Mouse (Mus musculus) neural tube, embryonic 13.5 days (tissue): Measurements from ENCODE around the gene 1700013F07Rik. TPM values are rescaled to one million over a fixed set of nuclear protein-coding genes. Genes with fewer than 3 reads are reported as not detected.
A peak's percentile ranks its signal among the peaks of the same experiment; 100 is the strongest.
"Not testable (repeated sequence)": the region's sequence is repeated elsewhere in the genome, so short reads cannot be mapped to it uniquely, and the experiment has no call there.

Source experiments
- ATAC-seq: fragments of 200-750 bp; cut with Nextera tagmentation; 2 replicates; pipeline ENCODE4 v1.8.0; 2017; ENCODE audit warnings: low read depth, mild to moderate bottlenecking, moderate TSS enrichment, moderate library complexity
- H3K27ac ChIP-seq: fragments of 300-500 bp; sonication (generic); replicated peaks from 2 replicates; pipeline ENCODE4 v1.5.1; 2015; ENCODE audit warnings: moderate library complexity, mild to moderate bottlenecking, inconsistent platforms
- H3K27me3 ChIP-seq: fragments of 300-500 bp; sonication (generic); 2 replicates; pipeline ENCODE4 v1.6.1; 2015; ENCODE audit warnings: mild to moderate bottlenecking, inconsistent platforms
- H3K36me3 ChIP-seq: fragments of 300-500 bp; sonication (generic); 2 replicates; pipeline ENCODE4 v1.6.1; 2015; ENCODE audit warnings: mild to moderate bottlenecking, inconsistent platforms
- H3K4me1 ChIP-seq: fragments of 300-500 bp; sonication (generic); replicated peaks from 2 replicates; pipeline ENCODE4 v1.6.1; 2015; ENCODE audit warnings: inconsistent platforms
- H3K4me2 ChIP-seq: fragments of 300-500 bp; sonication (generic); 2 replicates; pipeline ENCODE4 v1.6.1; 2015; ENCODE audit warnings: inconsistent platforms, mild to moderate bottlenecking, moderate library complexity
- H3K4me3 ChIP-seq: fragments of 300-500 bp; sonication (generic); 2 replicates; pipeline ENCODE4 v1.5.1; 2015; ENCODE audit warnings: mild to moderate bottlenecking, inconsistent platforms
- H3K9ac ChIP-seq: fragments of 300-500 bp; sonication (generic); 2 replicates; pipeline ENCODE4 v1.6.1; 2015; ENCODE audit warnings: moderate library complexity, mild to moderate bottlenecking, inconsistent platforms
- H3K9me3 ChIP-seq: fragments of 300-500 bp; sonication (generic); 2 replicates; pipeline ENCODE4 v1.6.1; 2016; ENCODE audit warnings: inconsistent platforms
- WGBS: fragments of 180-500 bp; shearing (Covaris S2); methylation state at CpG from one replicate; pipeline ENCODE4 v1.1.7; 2015; 5-methylcytosine and 5-hydroxymethylcytosine counted together
- polyA plus RNA-seq: library from polyadenylated mRNA; unstranded; fragments of >200 nt; fragmentation: Nextera tagmentation; extraction: Ambion mirVana; gene quantifications from 2 replicates; pipeline ENCODE4 v1.2.1, GENCODE M21; 2015

The 1700013F07Rik gene
- 0.42 TPM in 1 of 2 replicates, not detected in the other for polyA plus RNA-seq

DNA sequence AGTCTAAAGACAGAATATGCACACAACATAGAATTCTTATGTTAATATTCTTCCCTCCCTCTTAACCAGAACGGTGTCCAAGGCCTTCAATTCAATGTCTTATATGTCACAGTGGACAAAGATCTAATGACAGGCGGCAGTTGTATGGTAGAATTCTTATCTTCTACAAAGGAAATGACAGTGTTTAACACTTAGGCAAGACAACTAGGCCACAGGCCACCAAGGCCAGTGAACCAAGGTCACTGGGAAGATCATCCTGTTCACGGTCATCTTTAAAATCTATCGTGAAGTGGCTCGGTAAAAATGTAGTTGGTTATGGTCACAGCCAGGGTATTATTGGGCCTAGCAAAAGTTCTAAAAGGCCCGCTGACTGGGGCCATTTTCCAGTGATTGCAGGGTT, at the start of gene 1700013F07Rik:
TSS of gene 1700013F07Rik (plus strand) at position 200 of the 400 bp plus-strand sequence.
- Histone ChIP-seq H3K36me3 (no peaks in the 10 kb centered on the region), H3K27ac (no peak within 1 kb of the TSS), H3K9ac (no peak within 1 kb of the TSS), H3K9me3 (no peaks in the 10 kb centered on the region), H3K4me1 (peaks cover 28% of the 10 kb centered on the region), H3K27me3 (peaks cover 10% of the 10 kb centered on the region), H3K4me2 (no peak within 1 kb of the TSS), H3K4me3 (no peak within 1 kb of the TSS)
- WGBS, result 90% methylated on average over 6 of the region's 6 CpGs
- ATAC-seq, result no peak

DNA sequence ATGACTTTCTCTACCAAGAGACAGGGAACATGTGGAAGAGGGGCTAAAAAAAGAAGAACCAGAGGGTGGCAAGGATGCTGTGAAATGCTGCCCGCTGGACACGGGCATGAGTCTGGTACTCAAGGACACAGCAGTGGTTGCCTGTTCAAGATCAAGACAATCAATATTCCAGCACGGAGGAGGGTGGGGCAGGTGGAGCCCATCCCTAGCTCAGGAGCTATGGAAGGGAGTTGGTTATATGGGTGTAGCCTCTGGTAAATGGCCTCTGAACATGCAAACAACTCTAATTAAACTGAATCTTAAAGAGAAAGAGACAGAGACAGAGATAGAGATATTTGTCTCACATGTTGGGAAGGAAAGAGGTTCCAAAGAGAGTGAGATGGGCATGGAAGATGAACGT, 49.2 kb upstream of the 1700013F07Rik start:
- no peak for ATAC-seq
- Histone ChIP-seq H3K9ac (no peak overlapping the region), H3K4me1 (no peaks in the 10 kb centered on the region), H3K27ac (no peak overlapping the region), H3K4me2 (no peak overlapping the region), H3K36me3 (no peaks in the 10 kb centered on the region), H3K27me3 (no peaks in the 10 kb centered on the region), H3K9me3 (no peaks in the 10 kb centered on the region), H3K4me3 (no peak overlapping the region)
- 92% methylated on average over 4 of the region's 4 CpGs for WGBS

DNA sequence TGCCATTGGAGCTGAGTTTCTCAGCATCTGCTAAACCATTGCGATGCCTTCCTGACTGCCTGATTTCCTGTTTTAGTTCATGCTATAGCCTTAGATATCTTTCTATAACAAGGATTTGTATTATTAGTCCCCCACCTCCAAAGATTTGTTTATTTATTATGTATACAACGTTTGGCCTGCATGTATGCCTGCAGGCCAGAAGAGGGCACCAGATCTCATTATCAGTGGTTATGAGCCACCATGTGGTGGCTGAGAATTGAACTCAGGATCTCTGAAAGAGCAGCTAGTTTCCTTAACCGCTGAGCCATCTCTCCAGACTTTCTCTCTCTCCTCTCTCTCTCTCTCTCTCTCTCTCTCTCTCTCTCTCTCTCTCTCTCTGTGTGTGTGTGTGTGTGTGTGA, 44.0 kb upstream of the 1700013F07Rik start:
- H3K36me3 ChIP-seq, result no peaks in the 10 kb centered on the region
- no peak overlapping the region for H3K4me3 ChIP-seq
- H3K9ac ChIP-seq, result no peak overlapping the region
- H3K9me3 ChIP-seq, result no peaks in the 10 kb centered on the region
- 34% methylated on average over 3 of the region's 3 CpGs for WGBS
- H3K4me1 ChIP-seq, result peaks cover under 1% of the 10 kb centered on the region; the same call in 1 of the 2 replicates
- no peaks in the 10 kb centered on the region for H3K27me3 ChIP-seq
- no peak for ATAC-seq
- H3K4me2 ChIP-seq, result no peak overlapping the region
- H3K27ac ChIP-seq, result no peak overlapping the region

DNA sequence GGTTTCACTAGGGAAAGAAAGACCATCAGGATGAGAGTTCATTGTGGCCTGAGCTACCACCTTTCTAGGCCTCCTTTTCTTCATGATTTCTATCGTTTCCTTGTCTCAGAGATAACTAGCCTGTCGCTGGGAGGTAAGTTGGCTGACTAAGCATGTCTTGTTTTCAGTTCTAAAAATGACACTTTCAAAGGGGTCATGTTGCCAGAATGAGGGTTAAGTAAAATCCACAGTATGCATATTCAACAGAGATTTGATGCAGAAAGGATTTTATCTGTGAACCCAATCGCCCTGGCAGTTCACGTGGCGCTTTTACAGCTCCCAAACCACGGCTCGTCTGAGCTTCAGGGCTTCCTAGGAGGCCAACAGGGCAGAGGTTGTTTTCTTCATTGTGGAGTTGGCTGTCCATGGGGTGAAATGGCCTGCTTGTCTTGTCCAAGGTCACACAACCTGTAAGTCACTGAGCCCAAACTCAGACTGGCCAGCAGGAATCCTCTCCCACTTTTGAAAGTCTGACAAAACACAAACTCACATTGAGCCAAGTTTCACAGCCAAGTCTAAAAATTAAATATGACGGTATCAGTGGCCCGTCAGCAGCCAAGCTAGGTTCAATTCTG, 39.0 kb upstream of the 1700013F07Rik start:
- Histone ChIP-seq H3K27ac (0 out of 2 replicates have a peak overlapping the region, but pooled peaks have one; percentile 14), H3K4me3 (no peak overlapping the region), H3K9ac (no peak overlapping the region), H3K36me3 (no peaks in the 10 kb centered on the region), H3K27me3 (no peaks in the 10 kb centered on the region), H3K4me2 (no peak overlapping the region), H3K9me3 (no peaks in the 10 kb centered on the region), H3K4me1 (peaks cover 27% of the 10 kb centered on the region)
- no peak for ATAC-seq
- WGBS, result 67% methylated on average over 9 of the region's 9 CpGs

DNA sequence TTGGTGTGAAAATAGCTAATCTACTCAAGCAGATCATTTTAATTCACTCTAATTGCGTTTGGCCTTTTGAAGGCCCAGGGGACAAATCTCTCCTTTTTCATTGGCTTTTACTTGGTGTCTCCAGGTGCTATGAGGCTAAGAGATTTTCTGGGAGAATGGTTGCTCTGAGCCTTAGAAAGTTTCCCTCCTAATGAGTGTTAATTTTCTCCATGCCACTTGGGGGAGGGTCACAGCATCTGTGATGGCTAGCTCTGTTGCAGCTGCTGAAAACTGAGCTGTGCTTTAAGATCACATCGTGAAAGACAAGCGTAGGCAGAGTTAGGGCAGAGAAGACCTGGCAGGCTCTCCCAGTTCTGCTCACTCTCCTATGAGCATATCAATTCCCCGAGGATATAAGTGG, 38.5 kb upstream of the 1700013F07Rik start:
- 0 out of 2 replicates have a peak overlapping the region, but pooled peaks have one; percentile 6 for H3K27ac ChIP-seq
- H3K4me1 ChIP-seq, result peaks cover 27% of the 10 kb centered on the region
- no peak overlapping the region for H3K4me3 ChIP-seq
- no peaks in the 10 kb centered on the region for H3K36me3 ChIP-seq
- no peaks in the 10 kb centered on the region for H3K9me3 ChIP-seq
- no peaks in the 10 kb centered on the region for H3K27me3 ChIP-seq
- H3K4me2 ChIP-seq, result no peak overlapping the region
- no peak overlapping the region for H3K9ac ChIP-seq
- 0 out of 2 replicates have a peak, but pooled peaks have one; percentile 21 for ATAC-seq
- WGBS, result 34% methylated on average over 4 of the region's 4 CpGs

DNA sequence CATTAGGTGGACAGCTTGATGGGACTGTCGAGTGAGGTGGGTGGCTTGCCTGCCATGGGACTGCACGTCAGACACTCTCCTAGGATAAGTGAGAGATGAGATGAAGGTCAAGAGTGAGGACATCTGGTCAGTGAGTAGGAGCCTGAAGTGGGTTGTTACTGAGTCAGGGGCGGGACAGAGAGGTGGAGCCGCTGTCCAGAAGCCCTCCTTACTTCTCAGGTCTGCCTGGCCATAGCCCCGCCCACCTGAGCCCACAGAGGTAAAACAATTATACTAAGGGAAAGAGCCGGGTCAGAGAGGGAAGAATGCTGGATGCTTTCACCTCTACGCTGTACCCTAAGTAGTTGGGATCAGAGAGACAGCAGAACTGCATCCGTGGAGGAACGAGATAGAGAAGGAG, 36.3 kb upstream of the 1700013F07Rik start:
- Histone ChIP-seq H3K27ac (no peak overlapping the region), H3K4me3 (no peak overlapping the region), H3K4me2 (no peak overlapping the region), H3K36me3 (no peaks in the 10 kb centered on the region), H3K27me3 (no peaks in the 10 kb centered on the region), H3K9me3 (no peaks in the 10 kb centered on the region), H3K4me1 (peaks cover 27% of the 10 kb centered on the region), H3K9ac (no peak overlapping the region)
- 41% methylated on average over 9 of the region's 9 CpGs for WGBS
- no peak for ATAC-seq

DNA sequence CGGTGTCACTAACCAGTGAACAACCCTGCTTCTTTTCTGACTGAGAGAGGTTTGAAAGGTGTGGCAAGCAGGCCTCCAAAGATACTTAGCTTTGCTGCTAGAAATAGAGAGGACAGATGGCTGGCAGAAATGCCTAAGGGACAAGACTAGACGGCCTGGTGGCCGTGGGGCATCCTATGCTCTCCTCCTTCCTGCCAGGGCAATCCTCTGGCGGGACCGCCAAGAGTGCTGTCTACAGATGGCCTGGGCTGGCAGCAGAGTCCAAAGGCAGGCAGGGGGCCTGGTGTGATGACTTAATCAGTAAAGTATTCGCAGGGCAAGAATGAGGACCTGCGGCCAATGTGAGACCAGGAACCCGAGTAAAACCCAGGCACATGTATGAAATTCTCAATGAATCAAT, 34.1 kb upstream of the 1700013F07Rik start:
- ATAC-seq, result no peak
- Histone ChIP-seq H3K9ac (no peak overlapping the region), H3K27ac (no peak overlapping the region), H3K4me2 (no peak overlapping the region), H3K9me3 (no peaks in the 10 kb centered on the region), H3K4me3 (no peak overlapping the region), H3K4me1 (peaks cover 27% of the 10 kb centered on the region), H3K36me3 (no peaks in the 10 kb centered on the region), H3K27me3 (no peaks in the 10 kb centered on the region)
- 75% methylated on average over 8 of the region's 8 CpGs for WGBS

DNA sequence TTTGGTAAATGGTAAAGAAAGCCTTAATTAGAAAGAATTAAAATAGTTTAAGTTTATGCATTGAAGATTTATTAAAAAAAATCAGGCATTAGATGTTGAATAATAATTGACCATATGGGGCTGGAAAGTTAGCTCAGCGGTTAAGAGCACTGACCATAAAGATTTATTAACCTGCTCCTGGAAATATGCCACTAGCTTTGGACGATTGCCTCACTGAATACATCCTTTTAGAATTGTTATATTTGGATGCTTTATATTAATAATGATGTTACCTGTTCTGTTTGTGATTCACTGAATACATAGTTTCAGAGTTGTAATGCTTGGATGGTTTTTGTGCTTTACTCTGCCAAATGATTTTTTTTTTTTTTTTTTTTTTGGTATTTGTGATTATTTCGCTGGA, 32.5 kb upstream of the 1700013F07Rik start:
- H3K36me3 ChIP-seq, H3K4me3 ChIP-seq, H3K27me3 ChIP-seq, ATAC-seq, H3K27ac ChIP-seq, H3K4me2 ChIP-seq, H3K9ac ChIP-seq, H3K9me3 ChIP-seq: not testable (repeated sequence)
- 63% methylated on average over 3 of the region's 3 CpGs for WGBS
- peaks cover 12% of the 10 kb centered on the region; the same call in 1 of the 2 replicates for H3K4me1 ChIP-seq

DNA sequence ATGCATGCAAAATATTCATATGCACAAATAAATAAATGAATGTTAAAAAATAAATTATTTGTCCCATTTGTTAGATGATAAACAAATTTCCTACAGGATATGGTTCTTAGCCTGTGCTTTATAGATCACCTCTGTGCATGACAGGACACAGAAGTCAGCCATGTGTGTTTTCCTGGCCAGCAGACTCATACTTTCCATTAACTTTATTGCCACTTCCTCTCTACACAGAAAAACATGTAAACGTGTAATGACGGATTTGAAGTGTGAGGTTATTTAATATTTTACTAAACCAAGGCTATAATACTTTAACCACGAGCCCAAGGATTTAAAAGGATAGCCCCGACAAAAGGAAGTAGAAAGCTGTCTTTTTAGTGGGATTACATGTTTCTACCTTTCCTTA, 30.0 kb upstream of the 1700013F07Rik start:
- no peak for ATAC-seq
- H3K9ac ChIP-seq, result no peak overlapping the region
- H3K27ac ChIP-seq, result no peak overlapping the region
- 91% methylated on average over 4 of the region's 4 CpGs for WGBS
- no peaks in the 10 kb centered on the region for H3K9me3 ChIP-seq
- no peak overlapping the region for H3K4me2 ChIP-seq
- H3K36me3 ChIP-seq, result no peaks in the 10 kb centered on the region
- H3K4me1 ChIP-seq, result peaks cover 12% of the 10 kb centered on the region; the same call in 1 of the 2 replicates
- no peaks in the 10 kb centered on the region for H3K27me3 ChIP-seq
- no peak overlapping the region for H3K4me3 ChIP-seq

DNA sequence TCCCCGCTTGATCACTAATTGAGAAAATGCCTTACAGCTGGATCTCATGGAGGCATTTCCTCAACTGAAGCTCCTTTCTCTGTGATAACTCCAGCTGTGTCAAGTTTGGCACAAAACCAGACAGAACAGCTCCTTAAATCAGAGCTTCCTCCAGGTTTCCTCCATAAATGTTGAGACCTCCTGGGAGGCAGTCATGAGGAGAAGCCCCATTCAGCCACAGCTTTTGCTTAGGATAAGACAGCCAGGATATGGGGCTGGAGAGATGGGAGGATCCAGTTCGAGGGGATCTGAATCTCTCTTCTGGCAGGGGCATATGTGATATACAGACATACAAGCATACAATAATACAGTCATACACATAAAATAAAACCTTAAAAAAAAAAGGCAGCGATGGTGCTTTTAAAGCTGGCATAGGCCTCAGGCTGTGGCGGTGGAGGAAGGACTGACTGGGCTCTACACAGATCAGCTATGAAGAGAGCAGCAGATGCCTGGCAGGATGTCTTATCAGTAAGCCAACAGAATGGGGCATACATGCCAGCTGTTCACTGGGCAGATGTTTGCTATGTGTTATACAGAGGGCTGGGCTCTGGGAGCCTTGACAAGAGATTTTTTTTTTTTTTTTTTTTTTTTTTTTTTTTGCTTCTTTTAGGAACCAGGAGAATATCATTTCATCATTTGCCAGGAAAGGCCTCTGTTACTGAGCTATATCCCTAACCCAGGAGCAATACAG, 25.0 kb upstream of the 1700013F07Rik start:
- no peak overlapping the region; the same call in 1 of the 2 replicates for H3K27ac ChIP-seq
- WGBS, result 54% methylated on average over 4 of the region's 4 CpGs
- no peak for ATAC-seq

DNA sequence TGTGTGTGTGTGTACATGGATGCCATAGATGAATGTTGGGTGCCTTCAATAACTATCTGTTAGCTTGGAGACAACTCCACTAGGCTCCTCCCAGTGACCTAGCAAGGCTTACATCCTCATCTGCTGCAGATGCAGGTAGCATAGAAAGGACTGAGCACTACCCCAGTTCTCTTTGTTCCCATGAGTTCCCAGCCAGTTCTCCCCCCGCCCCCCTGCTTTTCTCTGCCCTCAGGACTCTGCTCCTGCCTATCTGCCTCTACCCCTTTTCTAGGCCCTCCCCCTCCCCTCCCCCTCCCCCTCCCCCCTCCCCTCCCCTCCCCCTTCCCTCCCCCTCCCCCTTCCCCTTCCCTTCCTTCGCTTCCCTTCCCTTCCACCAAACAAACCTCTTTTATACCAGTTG, 23.8 kb upstream of the 1700013F07Rik start:
- 27% methylated on average over 2 of the region's 2 CpGs for WGBS
- H3K4me2 ChIP-seq, result no peak overlapping the region
- H3K9me3 ChIP-seq, result no peaks in the 10 kb centered on the region
- no peak overlapping the region for H3K9ac ChIP-seq
- peaks cover 34% of the 10 kb centered on the region for H3K4me1 ChIP-seq
- ATAC-seq, result no peak
- no peak overlapping the region for H3K4me3 ChIP-seq
- H3K36me3 ChIP-seq, result no peaks in the 10 kb centered on the region
- no peaks in the 10 kb centered on the region for H3K27me3 ChIP-seq
- peak overlapping the region; percentile 85; the same call in 1 of the 2 replicates for H3K27ac ChIP-seq

More for the DNA sequence above, 25.0 kb upstream of the 1700013F07Rik start:
- Histone ChIP-seq H3K36me3 (no peaks in the 10 kb centered on the region), H3K9me3 (no peaks in the 10 kb centered on the region), H3K9ac (no peak overlapping the region), H3K4me1 (peaks cover 34% of the 10 kb centered on the region), H3K27me3 (no peaks in the 10 kb centered on the region), H3K4me3 (no peak overlapping the region), H3K4me2 (no peak overlapping the region)

DNA sequence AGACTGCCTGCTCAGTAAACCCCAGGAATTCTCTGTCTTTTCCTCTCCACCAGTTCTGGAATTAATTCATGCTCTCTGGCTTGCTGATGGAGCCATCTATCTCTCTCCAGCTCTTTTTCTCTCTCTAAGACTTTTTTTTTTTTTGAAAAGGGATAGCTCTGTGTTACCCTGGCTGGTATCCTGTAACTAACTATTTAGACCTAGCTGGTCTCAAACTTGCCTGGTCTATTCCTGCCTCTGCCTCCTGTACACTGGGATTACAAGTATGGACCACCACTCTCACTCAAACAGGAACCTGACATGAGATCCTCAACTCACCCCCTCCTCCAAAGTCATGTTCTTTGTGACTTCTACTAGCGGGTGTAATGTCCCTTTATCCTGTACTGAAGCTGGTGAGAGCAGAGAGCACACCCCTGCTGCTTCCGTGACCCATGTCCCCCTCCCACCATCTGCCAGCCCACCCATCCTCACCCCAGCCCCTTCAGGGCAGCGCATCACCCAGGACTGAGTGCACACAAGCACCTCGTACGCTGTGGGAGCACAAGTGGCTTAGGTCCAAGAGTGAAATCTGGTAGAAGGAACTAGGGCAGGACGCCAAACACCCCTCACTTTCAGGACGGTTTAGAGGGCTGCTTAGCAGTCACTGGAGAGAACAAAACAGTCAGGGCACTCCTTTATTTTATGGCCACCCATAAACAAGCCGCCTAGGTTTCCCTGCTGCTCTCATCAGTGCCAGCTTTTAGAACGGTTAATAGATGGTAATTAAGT, 23.1 kb upstream of the 1700013F07Rik start:
- Histone ChIP-seq H3K4me2 (peak overlapping the region; percentile 34), H3K9ac (peak overlapping the region; percentile 52; the same call in 1 of the 2 replicates)
- WGBS, result 4% methylated on average over 9 of the region's 9 CpGs

More for the DNA sequence above, 23.1 kb upstream of the 1700013F07Rik start:
- no peaks in the 10 kb centered on the region for H3K9me3 ChIP-seq
- H3K27ac ChIP-seq, result peak overlapping the region; percentile 85
- H3K4me1 ChIP-seq, result peaks cover 34% of the 10 kb centered on the region
- peak; percentile 91 for ATAC-seq
- H3K27me3 ChIP-seq, result no peaks in the 10 kb centered on the region
- no peaks in the 10 kb centered on the region for H3K36me3 ChIP-seq
- H3K4me3 ChIP-seq, result no peak overlapping the region
